Mouse (Mus musculus) forebrain, embryonic 10.5 days (tissue): Measurements from ENCODE around the gene Klhdc3. TPM values are rescaled to one million over a fixed set of nuclear protein-coding genes. Genes with fewer than 3 reads are reported as not detected.

Source experiments
- DNase-seq: peaks from one replicate; pipeline ENCODE4 v3.0.0-alpha.2; 2017; ENCODE audit warnings: low spot score; ENCODE audit errors: extremely low spot score
- H3K27ac ChIP-seq: fragments of 300-500 bp; sonication (generic); 2 replicates; pipeline ENCODE4 v1.5.1; 2016; ENCODE audit warnings: mild to moderate bottlenecking
- H3K27me3 ChIP-seq: fragments of 300-500 bp; sonication (generic); 2 replicates; pipeline ENCODE4 v1.6.1; 2016; ENCODE audit warnings: mild to moderate bottlenecking; ENCODE audit not compliant: poor library complexity, severe bottlenecking
- H3K36me3 ChIP-seq: fragments of 300-500 bp; sonication (generic); replicated peaks from 2 replicates; pipeline ENCODE4 v1.6.1; 2016; ENCODE audit warnings: mild to moderate bottlenecking, moderate library complexity
- H3K4me1 ChIP-seq: fragments of 300-500 bp; sonication (generic); 2 replicates; pipeline ENCODE4 v1.6.1; 2016
- H3K4me3 ChIP-seq: fragments of 300-500 bp; sonication (generic); 2 replicates; pipeline ENCODE4 v1.5.1; 2016; ENCODE audit warnings: mild to moderate bottlenecking, moderate library complexity
- H3K9me3 ChIP-seq: fragments of 300-500 bp; sonication (generic); 2 replicates; pipeline ENCODE4 v1.6.1; 2016; ENCODE audit warnings: mild to moderate bottlenecking, moderate library complexity
- WGBS: fragments of 180-500 bp; shearing (Covaris S2); methylation state at CpG from one replicate; pipeline ENCODE4 v1.1.7; 2016; 5-methylcytosine and 5-hydroxymethylcytosine counted together
- polyA plus RNA-seq: library from polyadenylated mRNA; unstranded; fragments of >200 nt; fragmentation: Nextera tagmentation; extraction: Ambion mirVana; gene quantifications from 2 replicates; pipeline ENCODE4 v1.2.1, GENCODE M21; 2016

Klhdc3 gene
- polyA plus RNA-seq, 1 experiment from 2014 or later, result 132 TPM

DNA sequence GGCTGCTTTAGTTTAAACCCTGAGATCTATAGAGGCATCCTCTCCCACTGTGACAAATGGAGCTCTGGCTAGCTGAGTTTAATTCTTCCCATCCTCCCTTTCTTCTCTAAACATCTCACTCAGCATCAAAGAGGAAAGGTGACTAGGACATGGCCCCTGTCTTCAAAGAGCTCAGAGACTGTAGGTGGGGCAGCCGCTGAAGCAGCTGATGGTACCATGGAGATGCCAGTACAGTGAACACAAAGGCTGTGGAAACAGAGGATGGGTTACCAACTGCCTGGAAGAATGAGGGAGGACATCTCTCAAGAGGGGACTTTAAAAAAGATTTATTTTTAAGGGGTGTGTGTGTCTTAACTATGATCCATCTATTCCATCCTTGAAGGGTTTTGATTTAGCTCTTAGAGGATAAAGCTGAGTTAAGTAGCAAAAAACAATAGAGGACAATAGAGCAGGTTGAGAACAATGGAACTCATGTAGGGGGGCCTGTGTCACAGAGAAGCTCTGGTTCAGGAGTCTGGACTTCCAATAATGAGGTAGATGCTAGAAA, 13.9 kb upstream of the Klhdc3 start:
- Histone ChIP-seq H3K36me3 (peaks cover 91% of the 10 kb centered on the region), H3K4me3 (no peak overlapping the region), H3K9me3 (no peaks in the 10 kb centered on the region), H3K4me1 (peaks cover 7% of the 10 kb centered on the region; the same call in 1 of the 2 replicates), H3K27me3 (no peaks in the 10 kb centered on the region), H3K27ac (no peak overlapping the region)
- no peak for DNase-seq
- 98% methylated on average over 1 of the region's 1 CpGs for WGBS

GRCm38 (mm10) chr17:46691390-46691789, 10.7 kb upstream of the Klhdc3 start:
- Histone ChIP-seq H3K27ac (no peak overlapping the region), H3K4me1 (peaks cover 7% of the 10 kb centered on the region; the same call in 1 of the 2 replicates), H3K27me3 (no peaks in the 10 kb centered on the region), H3K36me3 (peaks cover 85% of the 10 kb centered on the region), H3K9me3 (no peaks in the 10 kb centered on the region), H3K4me3 (no peak overlapping the region)
- 88% methylated on average over 2 of the region's 2 CpGs for WGBS
- no peak for DNase-seq

GRCm38 (mm10) chr17:46690665-46691064, 10.0 kb upstream of the Klhdc3 start:
- Histone ChIP-seq H3K4me1 (peaks cover 7% of the 10 kb centered on the region; the same call in 1 of the 2 replicates), H3K27me3 (no peaks in the 10 kb centered on the region), H3K27ac (no peak overlapping the region), H3K4me3 (no peak overlapping the region), H3K9me3 (no peaks in the 10 kb centered on the region), H3K36me3 (peaks cover 85% of the 10 kb centered on the region)
- 94% methylated on average over 12 of the region's 12 CpGs for whole genome bisulfite sequencing
- DNase-seq, result no peak

DNA sequence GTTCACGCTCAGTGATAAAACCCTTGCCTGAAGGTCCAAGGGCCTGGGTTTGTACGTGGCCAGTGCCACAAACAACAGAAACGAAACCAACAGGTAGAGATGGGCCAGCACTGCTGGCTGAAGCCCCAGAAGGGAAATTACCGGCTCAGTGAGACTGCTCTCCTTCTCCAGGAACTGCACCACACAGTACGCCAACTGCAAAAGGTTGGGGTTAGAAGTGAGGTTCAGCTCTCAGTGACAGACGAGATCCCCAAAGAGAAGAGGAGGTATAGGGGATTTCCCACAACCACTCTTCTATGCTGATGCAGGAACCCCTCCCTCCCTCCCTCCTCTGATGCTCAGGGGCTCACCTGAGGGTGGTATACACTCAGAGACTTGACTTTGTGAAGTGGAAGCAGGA, 5.2 kb upstream of the Klhdc3 start:
- no peak overlapping the region for H3K4me3 ChIP-seq
- WGBS, result 94% methylated on average over 6 of the region's 6 CpGs
- H3K4me1 ChIP-seq, result peaks cover 21% of the 10 kb centered on the region
- no peak overlapping the region for H3K27ac ChIP-seq
- DNase-seq, result no peak
- no peaks in the 10 kb centered on the region for H3K9me3 ChIP-seq
- peaks cover 77% of the 10 kb centered on the region for H3K36me3 ChIP-seq
- H3K27me3 ChIP-seq, result no peaks in the 10 kb centered on the region

DNA sequence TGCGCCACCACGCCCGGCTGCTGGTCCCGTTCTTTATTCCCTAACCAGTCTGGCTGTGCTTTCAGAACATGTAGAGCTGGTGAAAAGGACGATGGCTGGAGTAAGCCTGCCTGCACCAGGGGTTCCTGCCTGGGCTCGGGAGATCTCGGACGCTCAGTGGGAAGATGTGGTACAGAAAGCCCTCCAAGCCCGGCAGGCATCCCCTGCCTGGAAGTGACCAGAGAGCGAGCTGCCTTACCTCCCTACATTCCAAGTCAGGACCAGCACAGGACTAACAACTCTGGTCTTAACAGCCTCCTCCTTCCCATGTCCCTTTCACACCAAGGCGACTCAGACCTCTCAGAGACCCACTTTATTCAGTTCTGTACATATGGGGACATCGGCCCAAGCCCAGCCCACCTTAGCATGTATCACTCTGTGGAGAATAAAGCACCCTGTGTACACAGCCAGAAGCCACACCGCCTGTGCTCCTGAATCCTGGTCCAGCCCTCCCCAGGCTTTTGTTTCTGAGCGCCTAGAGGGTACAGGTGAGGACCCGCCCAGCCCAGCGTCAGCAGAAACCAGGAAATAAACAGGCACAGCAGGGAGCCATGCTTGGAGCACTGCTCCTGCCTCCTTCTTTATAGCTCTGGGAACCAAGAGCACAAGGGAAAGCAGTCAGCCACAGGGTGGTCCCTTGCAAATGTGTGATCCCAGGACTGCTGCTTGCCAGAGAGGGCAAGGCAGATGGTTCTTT, 2.1 kb upstream of the Klhdc3 start:
- Histone ChIP-seq H3K27me3 (no peaks in the 10 kb centered on the region), H3K9me3 (no peaks in the 10 kb centered on the region), H3K36me3 (peaks cover 65% of the 10 kb centered on the region), H3K4me3 (no peak overlapping the region), H3K27ac (no peak overlapping the region), H3K4me1 (peaks cover 45% of the 10 kb centered on the region)
- 80% methylated on average over 16 of the region's 16 CpGs for WGBS
- no peak for DNase-seq

DNA sequence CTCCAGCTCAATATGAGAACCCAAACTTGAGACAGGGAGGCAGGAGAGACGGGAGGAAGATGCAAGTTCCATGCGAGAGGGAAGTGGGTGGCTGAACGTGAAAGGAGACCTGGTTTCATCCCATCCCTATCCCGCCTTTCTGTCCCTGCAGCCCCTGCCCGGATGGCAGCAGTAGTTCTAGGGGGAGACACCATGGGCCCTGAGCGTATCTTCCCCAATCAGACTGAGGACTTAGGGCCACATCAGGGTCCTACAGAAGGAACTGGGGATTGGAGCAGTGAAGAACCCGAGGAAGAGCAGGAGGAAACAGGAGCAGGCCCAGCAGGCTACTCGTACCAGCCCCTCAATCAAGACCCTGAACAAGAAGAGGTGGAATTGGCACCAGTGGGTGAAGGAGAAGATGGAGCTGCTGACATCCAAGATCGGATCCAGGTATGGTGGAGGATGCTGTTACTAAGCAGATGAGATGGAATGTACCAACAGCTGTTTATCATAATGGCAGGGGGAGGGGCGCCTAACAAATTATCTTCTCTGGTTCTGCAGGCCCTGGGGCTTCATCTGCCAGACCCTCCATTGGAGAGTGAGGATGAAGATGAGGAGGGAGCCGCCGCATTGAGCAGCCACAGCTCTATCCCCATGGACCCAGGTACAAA, 878 bp upstream of the Klhdc3 start:
- Histone ChIP-seq H3K36me3 (peaks cover 65% of the 10 kb centered on the region), H3K27ac (peak overlapping the region; percentile 91), H3K27me3 (no peaks in the 10 kb centered on the region), H3K9me3 (no peaks in the 10 kb centered on the region), H3K4me3 (peak overlapping the region; percentile 93), H3K4me1 (peaks cover 45% of the 10 kb centered on the region)
- WGBS, result 29% methylated on average over 12 of the region's 12 CpGs
- no peak for DNase-seq

GRCm38 (mm10) chr17:46679843-46680759, 613 bp downstream of the Klhdc3 start:
- 2% methylated on average over 34 of the region's 34 CpGs for WGBS
- Histone ChIP-seq H3K4me3 (peak overlapping the region; percentile 93), H3K9me3 (no peaks in the 10 kb centered on the region), H3K4me1 (peaks cover 47% of the 10 kb centered on the region), H3K27me3 (no peaks in the 10 kb centered on the region), H3K27ac (peak overlapping the region; percentile 91), H3K36me3 (peaks cover 65% of the 10 kb centered on the region)
- no peak for DNase-seq

GRCm38 (mm10) chr17:46678911-46679310, 1.8 kb downstream of the Klhdc3 start:
- DNase-seq, result no peak
- Histone ChIP-seq H3K27me3 (no peaks in the 10 kb centered on the region), H3K4me1 (peaks cover 56% of the 10 kb centered on the region), H3K27ac (0 out of 2 replicates have a peak overlapping the region, but pooled peaks have one; percentile 91), H3K36me3 (peaks cover 61% of the 10 kb centered on the region), H3K4me3 (peak overlapping the region; percentile 93), H3K9me3 (no peaks in the 10 kb centered on the region)
- whole genome bisulfite sequencing, result 58% methylated on average over 9 of the region's 9 CpGs

GRCm38 (mm10) chr17:46678416-46678815, 2.3 kb downstream of the Klhdc3 start, which contains the start of gene Mea1:
Gene Mea1, plus strand, starts transcription at chr17:46678793.
- peaks cover 58% of the 10 kb centered on the region for H3K4me1 ChIP-seq
- peaks cover 56% of the 10 kb centered on the region for H3K36me3 ChIP-seq
- peak within 1 kb of the TSS; percentile 93 for H3K4me3 ChIP-seq
- H3K27me3 ChIP-seq, result no peaks in the 10 kb centered on the region
- WGBS, result 86% methylated on average over 9 of the region's 9 CpGs
- no peaks in the 10 kb centered on the region for H3K9me3 ChIP-seq
- peak within 1 kb of the TSS; percentile 91 for H3K27ac ChIP-seq
- no peak for DNase-seq

- peaks cover 40% of the 10 kb centered on the region for H3K4me1 ChIP-seq
- H3K36me3 ChIP-seq, result peaks cover 77% of the 10 kb centered on the region
- DNase-seq, result no peak
- H3K27me3 ChIP-seq, result no peaks in the 10 kb centered on the region
- WGBS, result 19% methylated on average over 15 of the region's 15 CpGs
- no peaks in the 10 kb centered on the region for H3K9me3 ChIP-seq
- H3K4me3 ChIP-seq, result peak overlapping the region; percentile 87
- H3K27ac ChIP-seq, result peak overlapping the region; percentile 89
These were observed 6.0 kb downstream of the Klhdc3 start for GRCm38 (mm10) chr17:46674530-46675283.

DNA sequence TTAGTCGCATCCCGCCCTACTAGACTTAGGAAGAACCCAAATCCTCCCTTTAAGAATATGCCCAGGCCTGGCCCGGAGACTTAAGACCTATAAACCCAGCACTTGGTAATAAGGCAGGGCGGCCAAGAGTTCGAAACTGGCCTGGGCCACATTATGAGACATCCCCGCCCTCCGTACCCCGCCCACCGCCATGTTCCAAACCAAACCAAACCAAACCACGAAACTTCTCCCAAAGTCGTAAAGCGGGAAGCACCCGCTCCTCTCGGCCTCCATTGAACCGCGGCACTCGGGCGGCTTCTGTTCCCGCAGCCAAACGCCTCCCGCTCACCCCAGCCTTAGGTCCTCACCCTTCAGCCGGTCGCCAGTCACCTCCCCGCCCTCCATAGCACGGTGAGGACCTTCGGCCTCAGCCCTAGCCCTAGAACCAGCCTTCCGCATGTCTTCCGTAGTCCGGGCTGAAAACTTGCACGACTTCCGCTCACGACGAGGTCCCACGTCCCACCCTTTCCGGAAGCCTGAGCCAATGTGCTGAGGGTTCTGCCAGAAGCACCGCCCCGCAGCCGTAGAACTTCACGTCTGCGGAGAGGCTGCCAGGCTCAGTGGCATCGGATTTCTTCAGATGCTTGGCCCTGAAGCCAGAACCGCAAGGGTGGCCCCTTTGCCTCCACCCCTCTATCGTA, 6.7 kb downstream of the Klhdc3 start, which contains the start of gene Rrp36:
Gene Rrp36 (minus strand): TSS at position 503 of the 680 bp plus-strand sequence.
- peak; percentile 94 for DNase-seq
- peaks cover 82% of the 10 kb centered on the region for H3K36me3 ChIP-seq
- H3K4me3 ChIP-seq, result peak within 1 kb of the TSS; percentile 87
- H3K27ac ChIP-seq, result peak within 1 kb of the TSS; percentile 89
- peaks cover 33% of the 10 kb centered on the region for H3K4me1 ChIP-seq
- H3K27me3 ChIP-seq, result no peaks in the 10 kb centered on the region
- H3K9me3 ChIP-seq, result no peaks in the 10 kb centered on the region
- under 1% methylated on average over 43 of the region's 43 CpGs for WGBS
